Mouse (Mus musculus) v-Abl transformed pro-B cells (cell line): ENCODE results near the gene Galnt2.

ENCODE experiments used
- in situ Hi-C, 2 experiments: fragments of 400-800 bp; cut with MboI; formaldehyde crosslinking; loops; one replicate each; pipeline ENCODE4 v1.15.1; 2025; ENCODE audit not compliant: unreplicated experiment in 2 of 2

The Galnt2 gene

DNA sequence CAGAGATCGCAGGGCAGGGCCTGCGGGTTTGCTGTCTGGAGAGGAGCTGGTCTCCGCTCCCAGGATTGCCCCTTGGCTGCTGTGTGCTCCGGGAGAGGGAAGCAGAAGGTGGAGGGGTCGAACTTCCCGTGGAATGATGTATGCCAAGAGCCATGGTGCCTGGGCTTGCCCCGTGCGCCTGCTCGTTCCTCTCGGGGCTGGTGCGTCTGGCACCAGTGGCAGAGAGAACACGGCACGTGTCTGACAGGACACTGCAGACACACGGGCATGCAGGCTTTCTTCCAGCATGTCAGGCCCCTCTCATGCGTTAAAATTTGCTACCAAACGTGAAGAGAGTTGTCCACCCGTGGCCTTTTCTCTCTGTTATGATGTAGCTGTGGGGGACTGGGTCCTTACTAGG, 80.5 kb downstream of the Galnt2 start:
- in situ Hi-C loops: no loop called here

DNA sequence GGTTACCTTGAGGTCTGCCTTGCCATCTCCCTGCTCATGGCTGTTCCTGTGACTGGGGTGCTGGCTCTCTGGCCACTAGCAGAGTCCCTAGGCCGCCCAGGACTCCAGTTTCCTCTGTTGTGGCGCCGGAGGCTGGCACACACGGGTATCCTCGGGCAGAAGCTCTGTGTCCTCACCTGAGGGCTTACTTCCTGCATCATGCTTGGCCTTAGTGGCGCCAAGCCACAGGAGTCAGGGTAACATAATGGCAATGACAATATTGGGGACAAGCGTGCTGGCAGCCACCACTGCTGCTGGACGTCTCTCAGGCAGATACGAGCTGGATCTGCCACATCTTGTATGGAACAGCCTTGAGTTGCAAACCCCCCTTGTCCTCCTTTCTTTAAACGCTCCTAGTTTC, 81.0 kb downstream of the Galnt2 start:
- in situ Hi-C loops: no loop called here

DNA sequence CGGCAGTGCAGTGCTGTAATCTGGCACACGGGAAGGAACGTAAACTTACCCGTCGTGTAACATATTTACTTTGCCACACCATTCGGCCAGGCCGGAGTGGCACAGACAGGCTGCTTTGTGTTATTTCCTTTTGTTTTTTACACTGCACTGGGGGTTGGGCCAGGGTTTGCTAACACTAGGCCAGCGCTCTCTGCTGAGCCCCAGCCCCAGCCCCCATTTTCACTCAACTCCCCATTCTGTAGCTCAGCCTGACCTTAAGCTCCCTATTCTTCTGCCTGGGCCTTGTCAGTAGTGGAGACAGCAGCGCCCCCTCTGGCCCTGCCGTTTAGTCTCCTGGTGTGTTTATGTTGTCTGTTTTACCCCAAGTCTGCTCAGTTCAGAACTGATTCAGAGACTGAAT, 83.6 kb downstream of the Galnt2 start:
- in situ Hi-C loops: no loop called here

DNA sequence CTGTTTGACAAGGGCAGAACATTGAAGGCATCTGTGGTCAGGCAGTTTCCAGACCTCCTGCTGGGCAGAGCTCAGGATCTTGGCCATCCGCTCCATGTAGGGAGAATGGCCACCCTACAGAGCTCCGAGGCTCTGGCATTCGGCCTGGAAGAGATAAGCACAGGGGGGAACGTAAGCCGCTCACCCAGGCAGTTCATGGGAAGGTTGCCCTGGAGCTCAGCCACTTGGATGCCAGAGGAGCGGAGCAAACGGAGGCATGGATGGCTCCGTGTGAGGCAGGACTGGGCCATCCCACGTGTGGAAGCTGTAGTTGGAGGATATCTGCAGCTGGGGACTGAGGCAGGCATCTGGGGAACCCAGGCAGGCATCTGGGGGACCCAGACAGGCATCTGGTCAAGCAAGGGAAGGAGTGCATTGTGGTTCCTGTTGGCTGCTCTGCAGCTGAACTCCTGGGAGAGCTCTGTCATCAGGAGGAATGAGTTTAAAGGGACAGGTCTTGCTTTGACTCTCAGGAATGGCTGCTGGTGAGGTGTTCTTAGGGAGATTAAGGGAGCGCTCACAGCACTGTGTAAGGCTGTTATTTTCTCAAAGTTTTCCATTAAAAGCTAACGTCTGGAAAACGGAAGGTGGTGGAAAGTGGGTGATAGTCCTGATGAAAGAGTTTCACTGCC, 85.4 kb downstream of the Galnt2 start:
- in situ Hi-C loops: no loop called here

DNA sequence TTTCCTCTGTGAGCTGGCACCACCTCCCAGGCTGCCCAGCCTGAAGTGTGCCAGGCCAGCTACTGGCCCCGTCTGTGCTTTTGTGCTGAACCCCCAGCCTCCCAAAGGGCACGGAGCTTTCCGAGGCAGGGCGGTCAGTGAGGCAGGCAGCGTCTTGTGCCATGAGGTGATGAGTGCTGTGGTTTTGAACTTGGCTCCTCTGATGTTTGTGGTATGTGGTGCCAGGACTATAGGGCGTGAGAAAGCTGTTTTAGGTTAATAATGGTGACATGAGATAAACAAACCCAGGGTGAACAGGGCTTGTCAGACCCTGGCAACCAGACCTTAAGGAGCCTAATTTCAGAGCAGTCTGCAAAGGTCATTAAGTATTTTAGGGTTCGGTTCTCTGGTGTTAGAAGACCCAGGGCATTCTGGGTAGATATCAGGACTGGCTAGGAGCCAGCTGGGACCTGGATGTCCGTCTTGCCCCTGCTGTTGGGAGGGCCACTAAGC, 86.0 kb downstream of the Galnt2 start:
- in situ Hi-C loops: no loop called here

DNA sequence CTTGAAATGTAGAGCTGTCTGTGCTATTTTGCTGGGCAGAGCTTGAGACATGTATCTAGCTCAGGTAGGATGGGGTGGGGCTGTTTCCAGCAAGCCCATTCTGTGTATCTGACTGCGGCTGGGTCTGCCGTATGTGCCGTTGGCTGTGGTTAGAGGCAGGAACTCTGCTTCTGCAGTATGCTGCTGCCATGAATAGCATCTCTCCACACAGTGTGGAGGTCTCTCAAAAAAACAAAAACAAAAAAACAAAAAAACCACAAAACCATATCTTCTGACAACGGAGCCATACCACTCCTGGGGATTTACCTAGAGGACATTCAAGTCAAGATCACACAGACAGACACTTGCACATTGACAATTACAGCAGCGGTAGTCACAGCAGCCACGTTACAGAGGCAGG, 86.6 kb downstream of the Galnt2 start:
- in situ Hi-C loops: no loop called here

DNA sequence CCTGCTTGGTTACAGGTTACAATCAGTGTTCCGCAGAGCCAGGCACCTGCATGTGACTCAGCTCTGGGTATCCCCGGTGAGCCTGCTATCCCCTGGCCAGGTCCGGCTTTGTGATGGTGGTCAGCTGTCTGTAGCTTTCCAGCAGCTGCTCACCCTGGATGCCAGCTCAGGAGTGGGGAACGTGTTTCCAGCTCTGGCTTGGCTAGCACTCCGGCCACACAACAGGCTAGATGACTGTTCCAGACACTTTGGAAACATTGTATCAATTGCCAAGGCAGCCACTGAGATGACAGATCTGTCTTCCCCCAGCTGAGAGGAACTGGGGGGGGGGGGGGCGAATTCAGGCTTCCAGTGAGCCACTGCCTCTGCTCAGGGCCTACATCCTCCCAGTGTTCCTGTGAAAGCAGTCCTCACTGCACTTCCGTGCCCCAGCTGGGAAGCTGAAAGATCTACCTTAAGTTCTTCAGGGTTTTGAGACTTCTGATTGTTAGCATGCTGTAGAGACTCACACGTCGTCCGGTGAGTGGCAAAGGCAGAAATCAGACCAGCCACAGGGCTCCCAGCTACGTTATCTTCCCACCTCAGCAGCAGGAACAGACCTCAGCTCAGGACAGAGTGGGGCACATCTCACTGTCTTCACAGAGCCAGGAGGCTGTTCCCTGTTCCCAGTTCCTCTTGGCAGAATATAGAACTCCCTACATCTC, 87.6 kb downstream of the Galnt2 start:
- in situ Hi-C loops: no loop called here

DNA sequence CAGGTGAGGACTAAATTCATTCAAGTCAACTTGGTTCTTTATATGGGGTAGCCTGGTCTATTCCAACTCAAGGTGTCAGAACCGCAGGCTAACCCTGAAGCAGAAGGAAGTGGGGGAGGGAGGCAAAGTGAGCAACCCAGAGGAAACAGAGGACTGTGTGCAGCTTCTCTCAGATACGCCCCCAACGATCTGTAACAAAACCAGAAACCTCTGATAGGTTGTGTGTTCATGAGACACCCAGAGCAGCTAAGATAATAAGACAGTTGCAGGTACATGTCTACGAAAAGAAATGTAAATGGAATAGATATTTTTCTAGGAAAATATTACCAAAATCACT, 88.1 kb downstream of the Galnt2 start:
- in situ Hi-C loops: no loop called here

DNA sequence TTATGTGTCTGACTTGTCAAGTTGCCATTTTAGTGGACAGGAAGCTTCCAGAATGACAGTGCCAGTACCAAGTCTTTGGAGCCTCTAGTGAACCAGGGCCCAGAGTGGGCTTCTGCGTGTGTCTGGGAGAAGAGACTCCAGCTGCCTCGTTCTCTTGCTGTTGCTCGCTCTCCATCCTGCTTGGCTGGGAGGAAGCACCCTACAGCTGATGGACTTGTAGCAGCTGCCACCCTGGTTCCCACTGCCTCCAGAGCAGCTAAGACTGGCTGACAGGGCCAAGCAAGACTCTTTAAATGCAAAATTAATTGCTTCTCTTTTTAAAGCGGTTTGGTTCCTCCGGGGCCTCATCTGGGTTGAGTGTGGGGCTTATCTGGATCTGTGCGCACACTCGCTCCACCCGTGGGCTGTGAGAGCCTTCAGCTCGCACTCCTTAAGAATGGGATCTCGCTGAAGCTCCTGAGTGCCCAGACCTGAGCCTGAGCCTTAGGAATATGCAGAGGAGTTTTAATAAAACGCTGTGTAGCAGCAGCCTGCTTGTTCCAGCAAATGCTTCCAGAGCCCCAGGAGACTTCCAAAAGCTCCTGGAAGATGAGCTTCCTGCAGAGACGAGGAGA, 90.1 kb downstream of the Galnt2 start:
- in situ Hi-C loops: no loop called here

DNA sequence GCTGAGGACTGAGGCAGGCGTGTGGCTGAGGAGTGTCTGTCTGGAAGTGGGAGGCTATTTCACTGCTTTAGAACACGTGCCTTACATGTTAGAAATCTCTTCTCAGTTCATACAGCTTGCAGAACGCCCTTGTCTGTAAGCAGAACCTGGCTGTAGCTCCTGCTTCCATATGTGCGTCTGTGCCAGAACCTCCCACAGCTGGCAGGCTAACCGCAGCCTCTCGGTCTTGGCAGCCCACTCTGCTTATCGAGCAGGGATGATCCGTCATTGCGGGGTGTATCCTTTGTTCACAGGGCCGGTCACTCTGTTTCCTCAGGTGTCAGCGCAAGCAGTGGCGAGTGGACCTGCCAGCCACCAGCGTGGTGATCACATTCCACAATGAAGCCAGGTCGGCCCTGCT, 92.2 kb downstream of the Galnt2 start:
- in situ Hi-C loops: no loop called here

DNA sequence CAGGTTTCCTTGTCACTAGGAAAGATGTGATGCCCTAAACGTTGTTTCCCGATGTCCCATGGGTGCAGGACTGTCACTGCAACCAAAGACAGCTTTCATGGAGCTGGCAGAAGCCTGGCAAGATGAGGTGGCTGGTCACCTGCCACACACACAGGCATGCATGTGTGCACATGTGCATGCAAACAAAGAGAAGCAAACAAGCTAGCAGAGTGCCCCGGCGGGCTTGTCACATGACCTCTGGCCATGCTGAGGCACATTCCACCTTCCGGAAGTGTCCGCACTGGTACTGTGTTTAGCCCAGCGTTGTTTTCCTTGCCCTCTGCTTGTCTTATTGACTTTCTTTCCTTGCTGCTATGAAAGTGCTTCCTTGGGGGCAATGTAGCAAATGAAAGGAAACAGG, 97.1 kb downstream of the Galnt2 start:
- in situ Hi-C loops: no loop called here

DNA sequence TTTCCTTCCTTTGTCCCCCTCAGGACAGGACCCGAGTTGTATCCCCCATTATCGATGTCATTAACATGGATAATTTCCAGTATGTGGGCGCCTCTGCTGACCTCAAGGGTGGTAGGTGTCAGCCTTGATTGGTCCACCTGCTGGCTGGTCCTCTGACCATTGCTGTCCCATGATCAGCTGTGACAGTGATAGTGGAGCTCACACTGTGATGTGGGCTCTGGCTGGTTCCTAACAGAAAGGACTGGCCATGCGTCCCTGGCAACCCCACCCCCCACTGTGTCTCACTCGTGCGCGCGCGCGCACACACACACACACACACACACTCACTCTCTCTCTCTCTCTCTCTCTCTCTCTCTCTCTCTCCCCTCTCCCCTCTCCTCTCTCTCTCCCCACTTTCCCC, 98.5 kb downstream of the Galnt2 start:
- in situ Hi-C loops: no loop called here

DNA sequence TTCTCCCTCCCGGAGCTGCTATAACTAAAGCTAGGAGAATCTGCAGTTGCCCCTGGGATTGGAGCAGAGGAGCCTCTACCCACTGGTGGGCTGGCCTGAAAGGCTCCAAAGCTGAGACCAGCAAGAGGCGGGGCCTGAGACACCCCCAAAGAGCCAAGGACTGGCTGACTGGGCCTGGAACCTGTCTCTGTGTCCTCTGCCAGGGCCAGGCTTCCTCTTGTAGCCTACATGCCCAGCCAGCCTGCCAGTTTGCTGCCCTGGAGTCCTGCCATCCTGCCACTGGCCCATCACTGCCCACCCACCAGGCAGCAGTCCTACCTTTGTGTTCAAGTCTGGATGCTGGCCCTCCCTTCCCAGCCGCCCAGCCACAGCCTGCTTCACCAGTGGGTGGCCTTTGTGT, 99.2 kb downstream of the Galnt2 start:
- in situ Hi-C loops: no loop called here

DNA sequence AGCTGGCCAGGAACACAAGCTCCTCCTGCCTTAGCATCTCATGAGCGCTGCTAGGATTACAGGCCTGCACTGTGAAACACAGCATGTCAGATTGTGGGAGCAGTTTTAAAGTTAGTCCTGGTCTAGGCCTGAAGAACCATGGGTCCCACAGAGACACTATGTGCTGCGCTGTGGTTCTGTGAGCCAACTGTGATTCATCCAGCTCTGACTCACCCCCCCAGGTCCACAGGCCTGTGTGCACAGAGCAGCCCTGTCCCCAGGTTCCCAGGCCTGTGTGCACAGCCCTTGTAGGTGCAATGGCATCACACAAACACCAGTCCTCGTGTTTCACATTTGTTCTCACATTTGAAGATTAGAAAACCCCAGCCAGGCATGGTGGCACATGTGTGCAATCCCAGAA, 99.9 kb downstream of the Galnt2 start:
- in situ Hi-C loops: no loop called here

DNA sequence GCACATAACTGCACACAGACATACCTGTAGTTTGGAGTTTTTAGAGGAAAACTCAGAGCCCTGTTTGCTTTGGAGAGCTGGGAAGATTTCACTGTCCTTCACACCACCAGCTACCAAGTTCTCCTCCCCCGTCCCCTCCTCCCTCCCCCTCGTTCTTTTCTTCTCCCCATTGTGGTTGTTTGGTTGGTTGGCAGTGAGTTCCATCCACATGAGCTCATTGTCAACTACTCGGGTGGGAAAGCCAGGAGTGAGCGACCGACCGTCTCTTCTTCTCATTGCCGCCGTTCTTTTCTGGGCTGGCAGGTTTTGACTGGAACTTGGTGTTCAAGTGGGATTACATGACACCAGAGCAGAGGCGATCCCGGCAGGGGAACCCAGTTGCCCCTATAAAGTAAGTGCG, 100.5 kb downstream of the Galnt2 start:
- in situ Hi-C loops: no loop called here

DNA sequence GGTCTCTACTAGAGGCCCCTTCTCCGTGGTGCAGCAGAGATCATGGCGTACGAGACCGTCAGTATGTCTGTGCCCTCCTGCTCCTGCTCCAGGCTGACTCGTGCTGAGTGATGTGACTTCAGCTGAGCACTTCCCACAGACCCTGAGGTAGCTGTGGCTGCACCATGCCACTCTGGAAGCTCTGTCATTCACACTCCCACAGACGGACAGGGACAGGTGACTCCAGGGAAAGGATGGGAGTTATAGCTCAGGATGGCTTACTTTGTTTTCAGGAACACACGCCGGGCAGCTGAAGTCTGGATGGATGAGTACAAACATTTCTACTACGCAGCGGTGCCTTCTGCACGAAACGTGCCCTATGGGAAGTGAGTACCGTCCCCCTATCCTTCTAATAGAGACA, 105.1 kb downstream of the Galnt2 start:
- in situ Hi-C loops: no loop called here

DNA sequence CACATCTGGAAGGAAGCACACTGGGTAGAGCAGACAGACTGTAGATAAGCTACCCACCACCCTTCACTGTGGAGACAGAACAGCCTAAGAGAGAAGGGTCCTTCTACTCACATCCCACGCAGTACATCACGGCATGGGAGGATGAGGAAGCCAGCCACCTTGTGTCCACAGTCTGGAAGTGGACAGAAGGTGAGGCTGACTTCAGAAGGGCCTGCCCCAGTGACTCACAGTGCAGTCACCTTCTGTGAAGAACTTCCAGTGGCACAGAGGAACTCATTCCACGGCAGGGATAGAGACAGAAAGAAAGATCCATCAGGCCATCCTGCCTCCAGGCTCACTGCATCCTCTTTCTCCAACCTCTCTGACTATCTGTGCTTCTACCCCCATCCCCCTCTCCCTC, 108.6 kb downstream of the Galnt2 start:
- in situ Hi-C loops: no loop called here

DNA sequence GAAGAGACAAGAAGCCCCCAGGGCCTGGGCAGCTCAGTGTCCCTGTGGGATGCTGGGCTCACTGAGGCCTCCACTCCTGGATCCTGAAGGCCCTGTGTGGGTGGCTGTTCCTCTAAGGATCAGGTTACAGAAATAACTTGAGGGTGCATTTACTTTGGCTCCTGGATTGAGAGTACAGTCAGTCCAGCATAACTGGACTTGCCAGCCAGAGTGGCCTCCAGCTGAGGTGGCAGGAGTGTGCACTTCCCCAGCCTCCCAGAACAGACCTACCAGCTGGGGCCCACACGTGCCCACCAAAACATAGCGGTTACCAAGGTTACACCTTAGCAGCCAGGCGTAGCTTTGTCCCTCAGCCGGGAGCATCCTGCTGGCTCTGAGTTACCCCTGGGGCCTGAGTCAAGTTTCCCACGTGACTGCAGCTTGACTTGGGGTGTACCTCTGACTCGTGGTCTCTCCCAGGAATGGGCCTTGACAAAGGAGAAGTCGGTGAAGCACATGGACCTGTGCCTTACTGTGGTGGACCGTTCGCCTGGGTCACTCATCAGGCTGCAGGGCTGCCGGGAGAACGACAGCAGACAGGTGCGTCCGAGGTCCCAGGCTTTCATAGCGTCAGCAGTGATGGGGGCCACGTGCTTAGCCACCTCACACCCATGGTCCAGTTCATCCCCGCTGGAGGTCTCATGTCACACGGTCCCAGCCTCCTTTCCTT, 109.3 kb downstream of the Galnt2 start:
- in situ Hi-C loops: no loop called here

DNA sequence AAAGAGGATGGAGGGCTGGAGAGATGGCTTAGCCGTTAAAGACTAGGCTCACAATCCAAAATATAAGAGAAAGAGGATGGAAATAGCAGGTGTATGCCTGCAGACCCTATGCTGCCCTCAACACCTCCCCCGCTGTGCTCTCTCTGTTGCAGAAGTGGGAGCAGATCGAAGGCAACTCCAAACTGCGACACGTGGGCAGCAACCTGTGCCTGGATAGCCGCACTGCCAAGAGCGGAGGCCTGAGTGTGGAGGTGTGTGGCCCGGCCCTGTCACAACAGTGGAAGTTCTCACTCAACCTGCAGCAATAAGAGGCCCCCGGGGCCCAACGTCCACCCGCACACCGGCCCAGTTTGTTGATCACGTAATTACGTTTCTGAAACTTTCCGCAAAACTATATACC, 112.0 kb downstream of the Galnt2 start:
- in situ Hi-C loops: no loop called here

DNA sequence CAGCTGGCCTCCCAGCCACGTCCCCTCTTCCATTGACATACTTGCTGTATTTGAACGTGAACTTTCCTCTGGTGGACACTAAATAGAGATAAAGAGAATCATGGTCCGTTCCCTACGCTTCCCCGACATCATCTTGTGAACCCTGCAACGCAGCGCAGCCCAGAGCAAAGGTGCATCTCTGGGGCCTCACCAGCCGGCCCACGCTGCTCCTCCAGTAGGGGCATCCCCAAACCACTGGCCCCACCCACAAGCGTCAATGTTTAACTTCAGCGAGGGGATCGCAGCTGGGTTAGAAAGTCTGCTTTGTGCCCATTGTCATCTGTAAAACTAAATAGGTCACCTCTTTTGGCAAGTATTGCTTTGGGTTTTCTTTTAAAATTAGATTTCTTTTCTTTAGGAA, 112.8 kb downstream of the Galnt2 start:
- in situ Hi-C loops: no loop called here

DNA sequence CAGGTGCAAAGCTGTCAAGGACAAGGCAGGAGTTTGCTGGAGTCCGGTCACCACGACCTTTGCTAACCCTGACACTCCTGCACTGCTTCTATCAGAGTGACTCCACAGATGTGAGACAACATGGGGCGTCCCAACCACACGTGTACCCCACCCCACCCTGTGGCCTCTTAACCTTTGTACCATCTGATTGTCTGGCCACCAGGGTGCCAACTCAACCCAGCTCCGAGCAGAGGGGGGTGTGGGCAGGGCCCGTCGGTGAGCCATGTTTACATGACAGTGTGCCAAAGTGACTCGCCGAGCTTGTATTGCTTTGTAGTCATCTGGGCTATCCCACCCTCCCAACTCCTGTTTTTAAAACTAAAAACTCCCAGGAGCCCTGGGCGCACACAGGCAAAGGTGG, 113.9 kb downstream of the Galnt2 start:
- in situ Hi-C loops: loop anchor here (5.0 kb wide), 2 partner anchors 53 to 113 kb away; partner anchors contain the start of gene Galnt2 (in 2 of the 2)
